Mouse (Mus musculus) c-Kit-negative CD71-positive TER-119-positive erythroid progenitor cells, embryonic 14.5 days (primary cell): ENCODE data around the gene Apbb2.

Source experiments
- DNase-seq: peaks from one replicate; pipeline ENCODE4 v3.0.0-alpha.2; 2013; ENCODE audit warnings: low read depth, low spot score

Gene Apbb2

DNA sequence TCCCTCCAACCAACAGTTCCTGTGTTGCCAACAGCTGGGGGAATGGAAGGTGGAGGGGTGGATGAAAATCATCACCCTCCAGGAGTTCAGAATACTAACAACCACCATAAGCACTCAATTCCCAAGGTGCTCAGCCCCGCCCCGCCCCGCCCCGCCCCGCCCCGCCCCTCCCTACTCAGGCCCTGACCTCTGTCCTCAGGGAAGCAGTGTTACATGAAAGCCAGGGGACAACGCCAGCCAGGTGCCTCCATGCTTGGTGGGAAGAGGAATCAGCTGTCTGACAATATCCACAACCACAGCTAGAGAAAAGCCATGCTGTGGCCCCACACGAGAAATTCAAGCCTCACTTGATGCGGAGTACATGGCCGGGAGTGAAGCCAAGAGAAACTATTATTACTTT is 276.7 kb downstream of the Apbb2 start:
- no peak for DNase-seq

DNA sequence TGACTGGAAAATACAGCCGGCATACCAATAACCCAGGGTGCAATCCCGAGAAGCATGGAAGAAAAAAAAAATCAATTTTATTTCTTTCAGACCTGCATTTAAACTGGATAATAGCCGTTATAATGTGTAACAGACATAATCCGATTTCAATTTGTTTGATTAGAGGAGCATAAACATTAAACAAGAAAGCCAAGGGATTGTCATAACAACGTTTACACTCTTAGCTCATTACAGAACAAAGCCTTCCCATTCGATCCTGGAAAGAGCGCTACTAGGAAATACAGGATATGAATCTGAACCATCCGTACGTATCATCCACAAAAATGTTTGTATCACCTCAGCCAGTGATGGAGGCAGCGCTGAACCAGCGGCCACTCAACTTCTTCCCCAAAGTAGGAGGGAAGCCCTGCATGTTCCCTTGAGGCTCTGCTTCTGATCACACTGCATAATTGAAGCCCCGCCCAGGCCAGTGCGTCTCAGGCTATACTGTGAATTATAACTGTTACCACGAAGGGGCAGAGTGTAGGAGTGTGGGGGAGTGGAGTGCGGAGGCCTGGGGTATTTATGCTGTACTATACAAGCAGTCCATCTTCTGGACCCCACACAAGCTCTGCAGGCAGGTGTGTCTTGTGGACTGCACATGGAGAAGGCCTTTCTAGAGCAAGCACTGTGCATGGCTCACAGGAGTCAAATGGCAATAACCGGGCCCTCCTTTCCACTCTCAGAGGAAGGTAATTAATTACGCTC is 278.1 kb downstream of the Apbb2 start:
- no peak for DNase-seq

DNA sequence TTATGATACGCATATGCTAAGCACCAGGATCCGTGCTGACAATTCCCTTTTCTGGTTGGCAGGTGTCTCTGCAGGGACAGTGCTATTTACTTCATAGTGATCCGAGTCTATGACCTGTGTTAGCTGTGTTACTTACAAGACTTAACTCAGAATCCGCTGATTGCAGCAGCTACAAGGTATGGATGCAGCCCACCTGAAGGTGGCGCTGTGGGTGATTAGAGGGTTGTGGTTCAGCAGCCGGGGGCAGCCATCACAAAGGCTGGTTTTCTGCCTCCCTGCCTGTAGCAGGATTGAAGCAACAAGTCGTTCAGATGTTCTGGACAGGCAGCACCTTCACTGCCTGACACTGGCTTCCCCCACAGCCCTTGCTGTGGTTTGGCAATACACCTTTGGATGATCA is 280.0 kb downstream of the Apbb2 start:
- no peak for DNase-seq

DNA sequence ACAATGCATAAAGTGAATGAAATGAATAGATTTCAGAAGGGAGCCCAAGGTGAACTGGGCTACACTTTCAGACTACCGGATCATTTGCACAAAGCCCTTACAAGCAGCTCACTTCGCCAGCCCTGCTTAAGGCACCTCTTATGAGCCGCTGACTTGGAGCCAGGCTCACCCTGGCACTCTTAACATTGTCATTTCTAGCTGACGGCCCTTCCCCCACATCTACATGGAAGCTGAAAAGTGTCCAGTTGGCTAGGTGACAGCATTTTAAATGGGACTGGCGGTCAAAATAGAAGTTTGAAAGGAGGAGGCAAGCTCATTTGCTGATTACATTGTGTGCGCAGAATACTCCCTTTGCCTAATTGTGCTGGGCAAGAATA is 280.6 kb downstream of the Apbb2 start:
- no peak for DNase-seq

DNA sequence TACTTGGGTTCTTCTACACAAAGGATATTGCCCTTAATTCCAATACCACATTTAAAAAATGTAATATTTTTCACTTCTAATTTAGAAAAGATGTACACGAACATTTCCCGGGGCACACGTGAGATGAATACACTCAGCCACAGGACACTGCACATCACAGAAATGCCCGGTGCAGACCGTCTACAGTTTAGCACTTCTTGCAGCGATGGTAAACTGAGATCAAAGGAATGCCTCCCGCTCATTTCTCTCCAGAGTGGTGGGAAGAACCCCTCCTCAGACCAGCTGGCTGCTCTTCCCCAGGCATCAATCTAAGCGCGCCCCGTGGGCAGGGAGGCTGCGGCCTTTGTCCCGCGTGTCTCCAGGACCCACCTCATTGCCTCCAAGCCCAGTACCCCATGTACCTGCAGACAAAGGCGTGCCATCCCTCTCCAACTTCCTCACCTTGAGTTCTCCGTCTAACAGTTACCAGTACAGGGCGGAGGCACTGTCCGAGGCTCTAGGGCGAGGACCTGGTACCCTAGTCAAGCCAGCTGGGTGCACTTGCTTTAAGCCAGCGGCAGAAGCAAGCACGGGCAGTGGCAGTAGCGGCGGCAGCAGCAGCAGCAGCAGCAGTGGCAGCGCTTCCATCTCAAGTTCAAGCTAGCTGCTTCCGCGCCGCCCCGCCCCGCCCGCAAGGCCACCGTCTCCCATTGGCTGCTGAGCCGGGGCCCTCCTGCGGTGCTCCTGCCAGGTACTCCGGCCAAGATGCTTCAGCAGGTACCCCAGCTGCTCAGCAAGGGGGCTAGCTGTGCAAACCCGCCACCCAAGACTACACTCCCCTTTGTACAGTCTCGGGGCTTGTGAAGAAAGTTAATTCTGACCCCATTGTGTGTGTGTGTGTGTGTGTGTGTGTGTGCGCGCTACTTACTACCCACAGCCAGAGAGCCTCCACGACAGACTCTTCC is 281.3 kb downstream of the Apbb2 start:
- DNase-seq, result no peak

DNA sequence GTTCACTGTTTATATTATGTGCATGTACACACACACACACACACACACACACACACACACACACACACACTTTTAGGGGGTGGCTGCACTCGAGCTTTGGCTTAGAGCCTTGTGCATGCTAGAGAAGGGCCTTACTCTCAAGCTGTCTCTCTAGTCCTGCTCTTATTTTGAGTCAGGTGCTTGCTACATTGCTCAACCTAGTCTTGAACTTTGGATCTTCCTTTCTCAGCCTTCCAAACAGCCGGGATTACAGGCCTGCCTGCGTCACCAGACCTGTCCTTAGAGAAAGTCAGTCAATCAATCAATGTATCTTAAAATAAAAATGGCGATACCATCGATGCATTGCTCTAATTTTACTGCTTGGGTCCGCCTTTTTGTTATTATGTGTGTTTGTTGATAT is 287.8 kb downstream of the Apbb2 start:
- no peak for DNase-seq

DNA sequence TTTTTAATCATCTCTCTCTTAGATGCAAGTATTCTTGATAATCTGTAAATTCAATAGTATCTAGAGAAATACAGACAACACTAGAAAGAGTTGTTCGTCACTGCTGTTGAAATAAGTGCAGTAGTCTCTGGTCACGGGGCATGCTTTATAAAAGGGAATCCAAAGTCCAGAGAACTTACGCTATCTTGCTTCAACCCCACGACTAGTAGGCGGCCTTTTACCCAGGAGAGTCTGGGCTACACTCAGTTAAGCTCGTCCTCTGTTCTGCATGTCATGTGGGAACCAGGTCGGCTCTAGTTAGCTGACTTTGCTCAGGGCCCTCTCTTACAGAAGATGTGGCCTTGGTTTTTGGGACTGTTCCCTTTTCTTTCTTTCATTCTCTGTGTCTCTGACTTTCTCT is 289.8 kb downstream of the Apbb2 start:
- DNase-seq, result no peak

DNA sequence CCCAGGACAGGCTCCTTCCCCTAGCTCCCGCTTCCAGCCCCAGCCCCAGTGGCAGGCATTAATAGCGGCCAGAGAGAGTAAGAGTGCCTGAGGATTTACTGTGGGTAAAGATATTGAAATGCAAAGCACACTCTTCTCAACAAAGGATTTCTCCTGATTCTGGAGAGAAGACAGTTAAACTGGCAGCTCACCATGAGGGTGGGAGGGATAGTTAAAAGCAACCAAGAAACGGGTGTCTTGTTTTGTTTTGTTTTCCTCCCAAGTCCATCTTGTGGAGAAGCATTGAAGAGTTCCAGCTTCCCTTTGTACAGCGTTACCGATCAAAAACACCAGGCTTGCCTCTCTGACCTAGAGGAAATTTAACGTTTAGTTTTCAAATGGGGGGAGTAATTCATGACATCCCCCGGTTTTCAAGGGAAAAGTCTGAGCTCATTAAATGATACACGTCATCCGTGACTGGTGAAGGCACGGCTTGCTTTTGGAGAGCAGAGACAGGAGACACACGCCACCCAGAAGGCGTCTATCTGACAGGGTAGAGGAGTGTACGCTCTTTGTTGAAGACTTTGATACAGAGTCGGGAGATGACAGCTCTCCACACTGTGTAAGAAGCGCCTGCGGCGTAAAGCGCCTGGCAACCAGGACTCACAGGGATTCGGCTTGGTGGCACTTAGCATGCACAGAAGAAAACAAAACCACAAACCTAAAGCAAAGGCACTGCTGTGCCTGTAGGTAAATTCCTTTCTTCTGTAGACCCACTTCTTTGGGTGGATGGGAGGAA is 290.4 kb downstream of the Apbb2 start:
- no peak for DNase-seq

DNA sequence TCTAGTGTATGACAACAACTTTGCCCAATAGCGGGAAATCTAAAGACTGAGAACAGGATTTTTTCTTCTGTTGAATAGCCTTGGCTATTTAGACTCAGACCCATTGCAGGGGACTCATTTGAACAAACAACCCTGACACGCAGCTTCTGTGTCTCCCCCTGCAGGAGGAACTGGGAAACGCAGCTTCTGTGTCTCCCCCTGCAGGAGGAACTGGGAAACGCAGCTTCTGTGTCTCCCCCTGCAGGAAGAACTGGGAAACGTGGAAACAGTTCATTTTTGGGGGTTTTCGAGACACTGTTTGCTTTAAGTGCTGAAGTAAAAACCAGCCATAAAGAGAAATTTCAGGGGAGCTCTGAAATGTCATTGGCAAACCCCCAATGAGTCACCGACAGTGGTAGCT is 292.2 kb downstream of the Apbb2 start:
- DNase-seq, result no peak

DNA sequence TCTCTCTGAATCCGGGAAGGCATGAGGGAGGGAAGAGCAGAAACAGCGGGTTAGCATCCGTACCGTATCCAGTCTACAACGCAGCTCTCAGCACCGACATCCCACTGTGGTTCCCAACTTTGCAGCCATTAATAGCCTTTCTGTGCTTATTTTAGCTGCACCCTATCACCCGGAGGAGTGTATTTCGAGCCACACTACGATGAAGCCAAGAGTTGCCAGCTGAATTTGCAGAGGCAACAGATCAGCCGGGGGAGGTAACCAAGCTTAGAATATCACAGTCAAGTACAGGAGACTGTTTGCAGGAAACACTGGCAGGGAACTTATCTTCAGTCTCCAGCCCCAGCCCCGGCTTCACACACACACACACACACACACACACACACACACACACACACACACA is 295.0 kb downstream of the Apbb2 start:
- DNase-seq, result no peak

DNA sequence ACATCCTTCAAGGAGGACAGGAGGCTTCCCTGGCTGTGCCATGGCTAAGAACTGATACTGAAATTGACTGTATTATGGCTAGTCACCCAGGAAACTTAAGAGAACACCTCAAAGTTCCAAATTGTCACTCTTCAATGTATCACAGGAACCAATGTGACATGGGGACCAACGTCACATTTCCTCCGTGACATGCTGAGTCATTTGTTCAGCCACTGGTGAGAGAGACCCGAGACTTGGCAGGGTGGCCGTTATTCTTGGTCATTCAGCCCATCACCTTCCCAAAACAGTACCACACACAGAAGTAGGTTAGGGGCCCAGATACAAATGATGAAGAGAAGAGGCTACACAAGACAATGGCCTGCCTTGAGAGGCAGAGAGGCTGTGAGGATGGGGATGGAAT is 295.5 kb downstream of the Apbb2 start:
- no peak for DNase-seq

DNA sequence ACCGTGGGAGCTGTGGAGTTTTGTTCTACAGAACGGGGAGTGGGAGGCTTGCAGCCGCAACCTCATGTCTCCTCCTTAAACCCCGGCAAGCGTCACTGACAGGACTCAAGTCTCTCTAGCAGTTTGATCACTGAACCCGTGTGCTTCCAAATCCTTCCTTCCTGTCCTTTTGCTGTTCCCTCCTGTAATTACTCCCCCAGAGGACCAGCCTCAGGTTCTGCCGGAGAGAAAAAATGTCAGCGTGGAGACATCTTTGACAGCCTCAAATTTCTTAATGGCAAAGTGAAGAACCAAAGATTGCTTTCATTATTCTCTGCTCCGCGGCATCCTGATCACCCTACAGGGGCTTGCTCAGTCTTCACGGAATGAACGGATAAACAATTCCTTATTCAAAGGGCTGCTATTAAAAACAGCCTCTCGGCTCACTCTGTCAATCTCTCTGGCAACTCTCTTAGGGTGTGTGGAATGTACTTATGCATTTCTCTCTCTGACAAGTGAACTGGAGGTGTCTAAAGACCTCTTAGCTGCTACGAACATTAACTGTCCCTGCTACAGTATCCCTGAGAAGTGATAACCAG is 298.7 kb downstream of the Apbb2 start:
- no peak for DNase-seq

DNA sequence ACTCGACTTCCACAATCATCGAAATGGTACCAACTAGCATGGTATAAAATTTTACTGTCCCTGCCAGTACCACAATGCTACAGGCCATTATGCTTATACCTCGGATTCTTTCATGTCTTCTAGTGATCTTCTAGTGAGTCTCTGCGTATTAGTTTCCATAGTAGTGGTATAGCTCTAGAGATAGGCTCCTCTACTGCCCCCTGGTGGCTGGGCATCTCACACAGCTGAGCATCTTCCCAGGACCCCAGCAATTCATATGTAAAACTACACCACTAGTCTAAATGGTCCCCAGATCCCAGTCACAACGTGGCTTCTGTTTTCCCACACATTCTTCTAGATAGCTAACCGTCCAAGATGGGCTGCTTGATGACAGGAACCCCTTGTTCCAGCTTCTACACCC is 299.2 kb downstream of the Apbb2 start:
- peak; percentile 11 for DNase-seq

DNA sequence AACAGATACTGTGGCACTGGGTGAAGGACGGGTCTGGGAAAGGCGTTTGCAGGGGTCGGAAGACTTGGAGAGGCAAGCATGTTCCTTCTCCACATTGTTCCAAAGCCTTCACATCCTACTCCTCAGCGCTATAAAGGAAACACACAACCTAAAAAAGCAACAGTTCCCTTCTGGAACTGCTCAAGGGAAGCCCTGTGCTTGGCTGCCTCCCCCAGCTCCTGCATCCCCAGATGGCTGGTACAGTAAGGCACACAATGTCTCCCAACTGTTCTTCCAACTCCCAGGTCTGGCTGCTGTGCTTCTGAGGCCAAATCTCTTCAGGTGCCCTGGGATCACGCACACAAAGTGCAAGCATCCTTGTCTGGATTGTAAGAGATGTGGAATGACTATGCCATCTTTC is 302.8 kb downstream of the Apbb2 start:
- no peak for DNase-seq

DNA sequence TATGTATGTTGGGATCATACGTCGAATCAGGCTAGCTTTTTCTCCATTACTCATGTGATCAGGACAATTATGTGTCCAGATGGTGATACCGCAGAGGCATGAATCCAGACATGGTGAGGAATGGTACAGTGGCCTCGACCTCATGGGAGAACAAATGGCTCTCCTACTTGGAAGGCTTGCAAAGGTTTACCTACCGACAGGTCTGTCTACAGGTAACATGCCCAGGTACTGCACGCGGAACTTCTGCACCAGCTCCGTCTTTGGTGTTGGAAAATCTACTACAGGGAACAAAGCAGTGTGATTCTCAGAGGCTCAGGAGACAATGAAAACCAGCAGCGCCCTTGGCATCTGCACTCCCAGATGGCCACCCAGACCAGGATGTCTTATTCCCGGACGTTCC is 307.8 kb downstream of the Apbb2 start:
- no peak for DNase-seq

DNA sequence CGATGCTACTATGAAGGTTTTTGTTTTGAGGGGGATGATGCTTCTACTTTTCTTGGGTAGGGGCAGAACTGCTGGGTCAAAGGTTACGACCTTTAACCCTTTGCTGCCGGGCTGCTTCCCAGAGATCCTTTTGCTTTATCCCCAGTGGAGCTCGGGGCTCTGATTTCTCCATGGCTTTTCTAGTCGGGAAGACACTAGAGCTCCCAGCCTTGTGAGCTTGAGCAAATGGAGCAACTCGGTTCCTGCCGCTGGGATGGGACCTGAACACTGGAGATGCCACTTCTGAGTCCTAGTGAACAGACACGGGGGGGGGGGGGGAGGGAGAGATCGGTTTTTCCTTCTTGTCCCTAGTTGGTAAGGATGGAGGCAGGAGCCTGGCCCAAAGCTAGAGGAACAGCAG is 308.3 kb downstream of the Apbb2 start:
- DNase-seq, result no peak

DNA sequence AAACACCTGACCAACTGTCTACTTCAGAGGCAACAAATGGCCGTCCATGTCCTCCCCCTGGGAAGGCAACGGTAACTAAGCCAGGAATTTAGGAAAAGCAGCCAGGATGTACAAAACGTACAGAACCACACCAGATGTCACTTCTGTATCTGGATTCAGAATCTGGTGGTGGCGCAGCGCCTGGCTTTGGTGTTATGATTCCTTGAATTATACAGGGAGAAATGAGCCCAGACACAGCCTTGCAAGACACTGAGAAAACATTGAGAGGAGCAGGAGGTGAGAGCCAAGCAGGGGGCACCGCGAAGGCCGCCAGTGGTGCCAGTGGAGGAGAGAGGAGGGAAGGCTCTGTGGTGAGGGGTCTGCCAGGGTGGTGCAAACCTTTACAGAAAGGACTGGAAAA is 313.1 kb downstream of the Apbb2 start:
- DNase-seq, result no peak

DNA sequence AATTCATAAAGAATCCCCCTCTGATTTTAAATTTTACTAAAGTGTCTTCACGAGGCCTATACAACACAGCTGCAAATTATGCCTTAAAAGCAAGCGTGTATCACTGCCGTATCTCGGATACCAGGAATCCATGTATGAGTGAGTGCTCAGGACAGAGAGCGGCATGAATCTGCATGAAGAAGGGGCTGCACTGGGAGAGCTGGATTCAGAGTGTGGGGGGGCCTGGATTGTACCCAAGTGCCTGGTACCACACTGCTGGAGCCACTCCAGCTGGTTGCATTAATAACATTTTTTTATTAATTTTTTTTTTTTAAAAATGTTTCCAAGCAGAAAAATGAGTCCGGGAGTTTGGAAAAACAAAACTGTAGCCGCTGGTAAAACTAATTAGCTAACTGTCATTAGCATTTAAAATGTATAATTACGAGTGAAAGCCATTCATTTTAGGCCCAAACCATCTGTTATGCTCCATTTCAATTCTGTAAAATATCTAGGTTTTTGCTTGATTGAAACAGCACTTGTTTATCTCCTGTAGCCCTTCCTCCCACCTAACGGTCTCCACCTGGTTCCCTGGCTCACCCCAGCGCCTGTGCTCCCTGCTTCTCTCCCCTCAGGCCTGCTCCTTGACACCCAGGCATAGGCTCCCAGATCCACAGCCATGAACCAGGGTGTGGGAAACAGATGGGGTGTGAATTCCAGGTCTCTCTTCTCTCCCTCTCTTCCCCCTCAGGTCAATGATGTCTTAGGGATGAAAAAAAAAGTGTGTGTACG is 314.1 kb downstream of the Apbb2 start:
- DNase-seq, result no peak

DNA sequence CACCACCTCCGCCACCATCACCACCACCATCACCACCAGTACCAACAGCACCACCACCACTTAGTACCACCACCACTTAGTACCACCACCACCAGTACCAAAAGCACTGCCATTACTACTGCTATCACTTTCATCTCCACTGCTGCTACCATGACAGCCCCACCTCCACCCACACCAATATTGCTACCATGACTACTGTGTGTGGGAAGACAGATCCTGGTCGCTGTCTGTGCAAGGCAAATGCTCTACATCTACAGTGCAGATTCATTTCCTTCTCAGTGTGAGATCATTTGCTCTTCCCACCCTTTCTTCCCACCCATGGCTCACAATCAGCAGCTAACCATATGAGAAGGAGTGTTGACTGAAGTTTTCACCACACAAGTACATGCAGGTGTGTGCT is 315.7 kb downstream of the Apbb2 start:
- DNase-seq, result no peak

DNA sequence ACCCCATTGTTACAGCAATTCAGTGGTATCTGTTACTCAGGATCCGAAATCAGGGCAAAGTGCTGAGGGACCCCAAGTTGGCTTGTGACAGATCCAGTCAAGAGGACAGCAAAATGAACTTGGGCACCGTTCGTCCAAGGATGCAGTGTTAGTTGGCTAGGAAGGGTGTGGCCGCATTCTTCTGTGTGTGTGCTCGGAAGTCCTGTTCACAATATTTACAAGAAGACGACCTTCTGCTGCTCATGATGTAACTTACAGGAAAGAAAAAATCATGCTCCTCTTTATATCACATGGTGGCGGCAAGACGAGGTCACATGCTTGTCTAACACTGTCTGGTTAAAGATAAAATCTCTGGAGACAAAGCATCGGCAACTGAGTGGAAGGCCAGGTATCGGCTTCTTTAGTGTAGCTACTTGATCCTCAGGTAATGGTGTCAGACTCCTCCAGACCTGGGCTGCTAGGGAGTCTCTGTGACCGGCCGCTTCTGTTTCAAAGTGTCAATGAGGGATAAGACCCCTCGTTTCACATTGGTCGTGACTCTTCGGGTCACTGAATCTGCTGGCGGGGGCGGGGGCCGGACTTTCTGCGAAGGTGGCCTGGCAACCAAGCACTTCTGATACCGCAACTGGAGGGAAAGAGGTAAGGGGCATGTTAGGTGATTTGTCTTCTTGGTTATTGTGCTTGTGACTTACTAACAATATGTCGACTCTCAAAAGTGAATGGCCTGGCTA is 316.3 kb downstream of the Apbb2 start:
- no peak for DNase-seq

DNA sequence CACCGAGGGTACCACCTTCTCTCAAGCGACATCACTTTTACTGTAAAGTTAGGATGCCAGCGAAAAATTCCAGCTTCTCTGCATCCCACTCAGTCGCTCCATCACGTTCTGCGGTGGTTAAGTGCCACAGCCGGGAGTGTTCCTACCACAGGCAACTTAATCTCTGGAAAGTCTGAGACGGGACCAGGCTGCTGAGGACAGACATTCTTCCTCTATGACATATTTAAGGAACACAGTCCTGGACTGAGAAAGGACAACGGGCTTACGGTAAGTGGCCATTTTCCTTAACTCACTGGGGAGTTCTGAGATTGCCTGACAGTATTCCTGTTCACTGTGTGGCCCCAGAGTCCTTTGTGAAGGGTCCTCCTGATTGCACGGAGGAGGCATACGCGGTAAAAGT is 318.0 kb downstream of the Apbb2 start:
- DNase-seq, result no peak
